Mouse (Mus musculus) myocyte (in vitro differentiated cells): ENCODE measurements at regions not wholly inside any gene's neighbourhood (a gene's known extent, or its start where the extent isn't known, plus 50 kb on each side); places are given as distances from the start of the nearest gene placed in this dataset.

Experiments used
- MYOG ChIP-seq, 3 experiments: IDR thresholded peaks; one replicate each; pipeline ENCODE4 v1.6.1; 2011; ENCODE audit warnings: control low read depth in 2 of 3, low read depth in 2 of 3, mild to moderate bottlenecking in 2 of 3; ENCODE audit not compliant: insufficient read length in 2 of 3, control insufficient read depth in 1 of 3, insufficient read depth in 1 of 3
- POLR2A ChIP-seq: IDR thresholded peaks from one replicate; pipeline ENCODE4 v1.6.1; 2011; ENCODE audit warnings: low read depth, mild to moderate bottlenecking, control low read depth, moderate library complexity; ENCODE audit not compliant: insufficient read length
- TCF12 ChIP-seq: IDR thresholded peaks from one replicate; pipeline ENCODE4 v1.6.1; 2011; ENCODE audit warnings: mild to moderate bottlenecking, control low read depth; ENCODE audit not compliant: poor library complexity, insufficient read depth, severe bottlenecking

DNA sequence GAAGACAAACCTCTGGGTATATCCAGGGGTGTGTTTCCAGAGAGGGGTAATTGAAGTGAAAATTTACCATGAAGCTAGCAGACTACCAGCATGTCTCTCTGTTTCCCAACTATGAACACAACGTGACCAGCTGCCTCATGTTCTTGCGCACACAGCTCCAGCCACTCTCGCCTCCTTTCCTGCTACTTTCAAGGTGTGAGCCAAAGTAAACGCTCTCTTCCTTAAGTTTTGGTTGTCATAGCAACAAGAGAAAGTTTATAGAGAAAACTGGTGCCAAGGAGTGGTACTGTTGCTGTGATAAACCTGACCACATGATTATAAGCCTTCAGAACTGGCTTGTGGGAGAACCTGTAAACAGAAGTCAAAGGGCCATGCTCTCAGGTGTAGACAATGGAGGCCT lies 207.0 kb upstream of the Dio3 start:
- TF ChIP-seq MYOG (IDR thresholded peaks at IDR 0.05; ENCODE audit: control insufficient read depth in 1 of 3, insufficient read depth in 1 of 3, insufficient read length in 2 of 3, low read depth in 2 of 3) (no peak), TCF12 (no peak), POLR2A (no peak)
